Mouse (Mus musculus): Measurements from ENCODE around the gene Ly6g5c.

- TF ChIP-seq BHLHE40 (IDR thresholded peaks at IDR 0.05; ENCODE audit: low read depth, low read length) (no peak), CTCF (conservative IDR thresholded peaks at IDR 0.05 in 1 of 2, IDR thresholded peaks at IDR 0.05 in 1 of 2; ENCODE audit: low read depth in 2 of 2, low read length in 2 of 2) (no peak), ZC3H11A (IDR thresholded peaks at IDR 0.05; ENCODE audit: low read depth, low read length) (no peak), HCFC1 (IDR thresholded peaks at IDR 0.05; ENCODE audit: low read depth, low read length) (no peak), CHD2 (IDR thresholded peaks at IDR 0.05; ENCODE audit: low read length) (no peak), POLR2AphosphoS2 (IDR thresholded peaks at IDR 0.05; ENCODE audit: low read depth, low read length) (no peak)
These were observed 25.4 kb downstream of the Ly6g5c start for GRCm38 (mm10) chr17:35133517-35133916.
